Mouse (Mus musculus): ENCODE results near the gene Asrgl1.

The Asrgl1 gene

GRCm38 (mm10) chr19:9070316-9070715, 65.1 kb downstream of the Asrgl1 start:
- DNase-seq (ENCODE audit: low spot score) = no peak

- DNase-seq (ENCODE audit: low spot score) = no peak
Measured at GRCm38 (mm10) chr19:9069687-9070307, 65.6 kb downstream of the Asrgl1 start.

GRCm38 (mm10) chr19:9067292-9067691, 68.1 kb downstream of the Asrgl1 start:
- no peak for DNase-seq (ENCODE audit: low spot score)

GRCm38 (mm10) chr19:9065621-9066561, 69.5 kb downstream of the Asrgl1 start:
- DNase-seq (ENCODE audit: low spot score) = peak; percentile 65

- no peak for DNase-seq (ENCODE audit: low spot score)
Measured at GRCm38 (mm10) chr19:9063831-9064230, 71.6 kb downstream of the Asrgl1 start.

- DNase-seq (ENCODE audit: low spot score) = no peak
Measured at GRCm38 (mm10) chr19:9062822-9063221, 72.6 kb downstream of the Asrgl1 start.

GRCm38 (mm10) chr19:9061221-9061893, 74.1 kb downstream of the Asrgl1 start:
- DNase-seq (ENCODE audit: low spot score) = no peak

- no peak for DNase-seq (ENCODE audit: low spot score)
Measured at GRCm38 (mm10) chr19:9060103-9060502, 75.3 kb downstream of the Asrgl1 start.

Measured in embryo, embryonic 10.5 days (tissue).